Mouse (Mus musculus) cerebellum, adult 2 months (tissue): ENCODE data around the gene Wdr95. TPM values are rescaled to one million over a fixed set of nuclear protein-coding genes. Genes with fewer than 3 reads are reported as not detected.
A peak's percentile ranks its signal among the peaks of the same experiment; 100 is the strongest.

Experiments
- DNase-seq, 2 experiments: peaks; one replicate each; pipeline ENCODE4 v3.0.0; 2021
- H3K27ac ChIP-seq: fragments of 200-500 bp; 2 replicates; pipeline ENCODE4 v1.5.1; 2012; ENCODE audit warnings: low read length, control low read depth, inconsistent platforms; ENCODE audit not compliant: insufficient read depth
- H3K27me3 ChIP-seq: fragments of 200-500 bp; 2 replicates; pipeline ENCODE4 v1.6.1; 2012; ENCODE audit warnings: inconsistent platforms, mild to moderate bottlenecking, low read length, moderate library complexity; ENCODE audit not compliant: control insufficient read depth, insufficient read depth
- H3K4me1 ChIP-seq: fragments of 200-500 bp; 2 replicates; pipeline ENCODE4 v1.6.1; 2011; ENCODE audit warnings: low read length; ENCODE audit not compliant: control insufficient read depth, insufficient read depth
- H3K4me3 ChIP-seq: fragments of 200-500 bp; replicated peaks from 2 replicates; pipeline ENCODE3; 2011; ENCODE audit warnings: mild to moderate bottlenecking, low read depth, low read length, control low read depth; ENCODE audit not compliant: insufficient read depth
- CTCF ChIP-seq: fragments of 200-500 bp; IDR thresholded peaks from 2 replicates; pipeline ENCODE4 v1.5.1; 2011; ENCODE audit warnings: low read depth, mild to moderate bottlenecking, control low read depth, low read length, moderate library complexity, borderline replicate concordance; ENCODE audit not compliant: insufficient read depth
- POLR2A ChIP-seq: fragments of 200-500 bp; IDR thresholded peaks from 2 replicates; pipeline ENCODE4 v1.6.1; 2011; ENCODE audit warnings: low read length, control low read depth, borderline replicate concordance; ENCODE audit not compliant: insufficient read depth
- WGBS: fragments of 180-500 bp; shearing (Covaris S2); methylation state at CpG from one replicate; pipeline ENCODE4 v1.1.7; 2018; 5-methylcytosine and 5-hydroxymethylcytosine counted together
- polyA plus RNA-seq: library from polyadenylated mRNA; depleted of rRNA; stranded (reverse); fragments of >200 nt; gene quantifications from 2 replicates; pipeline ENCODE4 v1.2.3, GENCODE M21; 2012; rRNA removed

The Wdr95 gene
- 0.24 and 0.29 TPM in 2 replicates for polyA plus RNA-seq

DNA sequence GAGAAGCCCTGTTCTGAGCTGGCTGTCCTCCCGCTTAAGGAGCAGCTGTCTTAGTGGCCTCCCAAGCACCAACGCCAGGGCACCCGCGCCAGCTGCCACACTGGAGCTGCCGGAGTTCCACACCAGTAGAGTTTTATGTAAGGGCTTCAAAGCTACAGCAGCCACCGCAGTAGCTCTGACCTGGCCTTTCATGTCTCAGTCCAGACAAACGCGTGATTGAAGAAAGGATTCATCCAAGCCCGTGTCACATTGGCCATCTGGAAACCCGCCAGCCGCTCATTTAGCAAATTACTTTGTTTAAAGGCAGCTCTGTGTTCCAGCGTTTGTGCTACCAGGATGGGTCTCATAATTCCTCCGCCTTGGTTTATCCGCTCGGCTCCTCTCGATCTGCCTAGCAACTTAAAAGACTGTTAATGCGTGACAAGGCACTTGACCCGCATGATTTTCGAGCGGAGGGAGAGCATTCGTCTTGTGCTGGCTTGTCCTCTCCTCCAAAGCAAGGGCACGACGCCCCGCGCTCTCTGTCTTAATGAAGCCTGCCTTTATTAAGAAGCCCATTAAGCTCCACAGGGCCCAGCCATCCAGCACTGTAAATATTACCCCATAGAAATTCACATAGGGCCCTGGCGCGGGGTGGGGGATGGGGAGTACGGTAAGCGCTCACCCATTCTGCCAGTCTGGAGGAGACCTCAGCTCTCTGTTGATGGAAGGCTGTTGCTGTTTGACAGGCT lies at the start of gene Wdr95:
Wdr95 (plus strand) TSS at position 681 of the 731 bp plus-strand sequence.
- H3K4me1 ChIP-seq = peaks cover 10% of the 10 kb centered on the region
- DNase-seq = peak; percentile 44 to 58
- peak within 1 kb of the TSS; percentile 38 for H3K4me3 ChIP-seq
- no peak within 1 kb of the TSS for H3K27ac ChIP-seq
- TF ChIP-seq CTCF (no peak), POLR2A (no peak)
- H3K27me3 ChIP-seq = no peaks in the 10 kb centered on the region
- 14% methylated on average over 29 of the region's 29 CpGs for WGBS

DNA sequence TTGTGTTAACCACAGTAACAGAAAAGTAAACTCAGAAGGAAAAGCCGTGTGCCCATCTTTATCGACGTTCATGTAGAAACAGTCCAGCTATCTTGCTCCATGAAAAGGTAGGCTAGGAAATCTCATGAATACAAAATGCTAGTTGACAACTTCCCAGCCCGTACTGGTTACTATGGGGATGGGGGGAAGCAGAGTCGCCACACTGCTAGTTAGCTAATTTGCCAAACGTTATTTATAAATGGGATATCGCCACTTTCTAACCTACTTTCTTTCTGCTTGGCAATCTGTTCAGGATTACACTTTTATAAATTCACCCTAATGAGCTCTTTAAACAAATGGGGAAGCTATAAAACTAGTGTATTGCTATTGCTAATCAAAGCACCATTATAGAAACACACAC lies 46.6 kb upstream of the Wdr95 start:
- TF ChIP-seq CTCF (no peak), POLR2A (no peak)

DNA sequence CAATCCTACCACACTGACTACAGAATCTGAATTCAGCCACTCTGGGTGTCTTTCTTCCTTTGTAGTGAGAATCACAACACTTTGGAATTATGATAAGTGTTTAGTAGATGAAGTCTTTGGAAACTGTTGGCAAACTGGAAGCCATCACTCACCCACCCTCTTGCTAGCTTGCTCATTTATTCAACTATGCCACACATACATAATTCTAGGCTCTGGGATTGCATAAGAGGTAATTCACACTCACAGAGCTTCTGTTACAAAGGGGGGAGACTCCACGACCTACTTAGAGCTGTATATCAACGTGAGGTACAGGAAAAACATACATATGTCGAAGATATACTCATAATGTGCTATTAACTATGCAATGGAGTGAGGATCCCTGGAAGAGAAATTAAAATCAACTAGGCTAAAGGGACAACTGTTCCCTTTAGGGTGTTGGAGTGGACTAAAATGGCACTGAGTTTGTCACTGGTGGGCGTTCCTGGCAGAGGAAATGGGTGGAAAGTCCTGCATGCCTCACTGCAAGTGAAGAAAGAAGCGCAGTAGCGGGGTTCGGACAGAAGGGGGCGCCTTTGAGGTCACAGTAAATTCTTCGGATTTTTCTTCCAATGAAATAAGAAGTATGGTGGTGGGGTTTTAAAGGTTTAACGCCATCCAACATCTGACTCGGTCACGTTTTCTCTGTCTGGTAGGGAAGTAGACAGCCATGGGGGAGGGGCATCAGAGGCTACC lies 45.0 kb upstream of the Wdr95 start:
- H3K27ac ChIP-seq = no peak overlapping the region
- no peak overlapping the region for H3K4me3 ChIP-seq
- no peaks in the 10 kb centered on the region for H3K27me3 ChIP-seq
- no peaks in the 10 kb centered on the region; the same call in 1 of the 2 replicates for H3K4me1 ChIP-seq
- TF ChIP-seq POLR2A (no peak), CTCF (peak; percentile 30; the same call in 1 of the 2 replicates)
- peak in 1 of 2 experiments; percentile 17 for DNase-seq
- WGBS = 73% methylated on average over 12 of the region's 12 CpGs

More for the DNA sequence above, 46.6 kb upstream of the Wdr95 start:
- 86% methylated on average over 7 of the region's 7 CpGs for WGBS
- Histone ChIP-seq H3K4me1 (no peaks in the 10 kb centered on the region), H3K27me3 (no peaks in the 10 kb centered on the region), H3K4me3 (no peak overlapping the region), H3K27ac (no peak overlapping the region)
- DNase-seq = no peak

DNA sequence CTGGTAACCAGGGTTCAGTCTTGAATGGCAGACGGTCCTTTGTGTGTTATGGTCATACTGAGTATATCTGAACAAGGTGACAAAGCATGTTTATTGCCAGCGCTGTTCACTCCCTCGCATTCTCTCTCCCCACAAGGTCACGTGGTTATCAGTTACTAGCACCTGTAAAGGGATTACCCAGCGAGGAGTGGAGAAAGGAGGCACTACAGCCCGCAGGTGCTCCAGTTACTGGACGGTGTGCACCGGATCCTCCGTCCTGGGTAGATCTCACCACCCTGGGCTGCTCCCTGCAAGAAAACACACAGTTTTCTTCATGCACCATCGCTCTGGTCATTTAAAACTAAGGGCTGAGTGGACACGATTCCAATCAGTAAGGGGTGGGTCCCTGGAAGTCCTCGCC lies 44.2 kb upstream of the Wdr95 start:
- no peak overlapping the region for H3K27ac ChIP-seq
- 76% methylated on average over 12 of the region's 12 CpGs for WGBS
- no peak for TF ChIP-seq CTCF
- TF ChIP-seq POLR2A = no peak
- DNase-seq = no peak
- H3K4me3 ChIP-seq = no peak overlapping the region
- no peaks in the 10 kb centered on the region; the same call in 1 of the 2 replicates for H3K4me1 ChIP-seq
- H3K27me3 ChIP-seq = no peaks in the 10 kb centered on the region

DNA sequence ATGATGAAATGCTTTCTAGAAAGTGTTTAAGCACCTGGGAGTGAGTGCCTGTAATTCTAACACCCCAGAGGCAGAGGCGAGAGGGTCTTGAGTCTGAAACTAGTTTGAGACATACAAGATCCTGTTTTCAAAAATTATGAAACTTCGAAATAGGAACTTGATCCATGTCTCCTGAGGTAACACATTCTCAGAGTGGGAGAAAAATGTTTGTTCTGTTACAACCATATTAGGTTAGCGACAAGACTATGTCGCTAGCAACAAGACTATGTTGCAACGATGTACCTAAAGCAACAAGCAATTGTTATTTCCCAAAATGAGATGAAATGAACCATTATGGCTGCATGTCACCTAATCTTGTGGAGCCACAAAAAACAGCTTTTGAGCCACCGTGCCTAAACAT lies 43.0 kb upstream of the Wdr95 start:
- WGBS = 95% methylated on average over 6 of the region's 6 CpGs
- H3K27me3 ChIP-seq = no peaks in the 10 kb centered on the region
- no peak overlapping the region for H3K27ac ChIP-seq
- TF ChIP-seq CTCF = no peak
- no peak for TF ChIP-seq POLR2A
- no peak overlapping the region for H3K4me3 ChIP-seq
- no peak for DNase-seq
- H3K4me1 ChIP-seq = no peaks in the 10 kb centered on the region; the same call in 1 of the 2 replicates

DNA sequence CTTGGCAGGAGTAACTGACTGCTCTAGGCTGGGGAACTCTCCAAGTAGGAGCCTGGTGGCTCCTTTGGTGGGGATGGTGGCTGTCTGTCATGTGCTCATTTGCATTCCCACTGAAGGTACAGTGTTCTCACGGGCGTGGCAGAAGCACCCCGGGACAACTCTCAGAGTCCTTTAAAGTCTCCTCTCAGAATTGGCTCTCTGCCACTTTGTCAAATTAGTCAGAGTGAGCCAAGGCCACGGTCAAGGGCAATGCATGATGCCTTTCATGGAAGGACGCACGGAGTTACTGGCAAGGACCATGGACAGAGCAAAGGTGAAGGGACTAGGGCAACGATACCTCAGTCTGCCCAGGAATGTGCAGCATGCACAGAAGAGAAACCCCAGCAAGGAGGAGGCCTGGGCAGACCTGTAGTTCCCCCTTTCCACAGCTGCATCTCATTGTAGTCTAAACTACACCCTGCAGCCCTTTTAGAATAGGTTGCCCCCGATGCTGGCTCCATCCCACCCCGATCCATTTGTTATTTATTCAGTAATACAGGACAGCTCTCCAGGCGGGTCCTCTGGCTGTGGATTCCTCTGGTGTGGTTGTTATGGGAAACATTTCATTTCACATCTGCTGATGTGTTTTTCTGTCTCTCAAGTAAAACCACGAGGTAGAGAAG lies 40.0 kb upstream of the Wdr95 start:
- no peak for DNase-seq
- H3K4me3 ChIP-seq = no peak overlapping the region
- H3K4me1 ChIP-seq = no peaks in the 10 kb centered on the region; the same call in 1 of the 2 replicates
- 26% methylated on average over 11 of the region's 11 CpGs for WGBS
- TF ChIP-seq CTCF (no peak), POLR2A (no peak)
- no peaks in the 10 kb centered on the region for H3K27me3 ChIP-seq
- H3K27ac ChIP-seq = no peak overlapping the region

DNA sequence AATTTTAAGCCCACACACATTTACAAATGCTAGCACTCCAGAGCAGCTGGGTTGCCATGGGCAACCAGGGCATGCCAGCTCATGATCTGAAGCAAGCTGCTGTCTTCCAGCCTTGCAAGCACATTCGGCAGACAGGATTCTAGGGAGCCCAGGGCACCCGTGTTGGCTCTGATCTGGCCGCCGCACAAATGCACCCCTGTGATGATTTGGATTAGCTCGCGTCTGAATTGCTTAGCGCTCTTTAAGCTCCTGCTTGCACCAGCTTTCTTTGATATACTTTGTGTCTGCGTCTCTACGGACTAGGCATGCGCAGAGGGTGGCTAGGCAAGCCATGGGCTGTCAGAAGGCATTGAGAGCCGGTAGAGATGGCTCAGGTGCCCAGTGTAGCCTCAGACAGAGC lies 39.3 kb upstream of the Wdr95 start:
- WGBS = 5% methylated on average over 11 of the region's 11 CpGs
- H3K4me3 ChIP-seq = peak overlapping the region; percentile 45
- H3K27me3 ChIP-seq = no peaks in the 10 kb centered on the region
- TF ChIP-seq CTCF = no peak
- TF ChIP-seq POLR2A = no peak
- H3K4me1 ChIP-seq = no peaks in the 10 kb centered on the region; the same call in 1 of the 2 replicates
- no peak overlapping the region for H3K27ac ChIP-seq
- peak; percentile 38 to 44 for DNase-seq
